Mouse (Mus musculus): Measurements from ENCODE around the gene Tbx19. TPM values are rescaled to one million over a fixed set of nuclear protein-coding genes. Genes with fewer than 3 reads are reported as not detected.

Gene Tbx19
- total and polyA plus RNA-seq, 2 experiments = not detected

DNA sequence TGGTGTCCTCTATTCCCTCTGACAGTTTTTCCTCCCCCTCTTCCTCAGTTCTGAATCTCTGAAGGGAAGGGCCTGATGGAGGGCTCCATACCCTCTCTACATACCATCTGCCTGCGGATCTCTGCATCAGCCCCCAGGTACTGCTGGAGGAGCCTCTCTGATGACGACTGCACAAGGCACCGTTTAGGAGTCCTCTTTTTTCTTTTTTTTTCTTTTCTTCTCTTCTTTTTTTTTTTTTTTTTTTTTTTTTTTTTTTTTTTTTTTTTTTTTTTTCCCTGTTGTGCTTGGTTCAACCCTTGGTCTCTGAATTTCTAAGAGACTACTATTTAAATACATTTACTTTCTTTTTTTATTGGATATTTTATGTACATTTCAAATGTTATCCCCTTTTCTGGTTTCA, 8.9 kb upstream of the Tbx19 start:
- Histone ChIP-seq H3K79me2 (ENCODE audit: control insufficient read depth, insufficient read depth, low read length) (no peaks in the 10 kb centered on the region), H3K4me3 (ENCODE audit: insufficient read depth, low read depth, low read length) (no peak overlapping the region), H3K36me3 (ENCODE audit: control insufficient read depth, insufficient read depth, low read length) (no peaks in the 10 kb centered on the region), H3K4me1 (ENCODE audit: control insufficient read depth, insufficient read depth, low read length) (no peaks in the 10 kb centered on the region), H3K27me3 (ENCODE audit: control insufficient read depth, insufficient read depth, low read length) (no peaks in the 10 kb centered on the region), H3K27ac (replicated peaks; ENCODE audit: insufficient read depth, low read depth, low read length) (no peak overlapping the region), H3K9ac (ENCODE audit: low read depth, low read length) (no peak overlapping the region)
- no peak for DNase-seq (ENCODE audit: extremely low read depth, low read depth, low spot score)
- TF ChIP-seq POLR2A (IDR thresholded peaks at IDR 0.05; ENCODE audit: extremely low read depth, insufficient read depth, low read length) (no peak), CTCF (IDR thresholded peaks at IDR 0.05; ENCODE audit: low read depth, low read length) (no peak)
- 82% methylated on average over 3 of the region's 3 CpGs for WGBS

DNA sequence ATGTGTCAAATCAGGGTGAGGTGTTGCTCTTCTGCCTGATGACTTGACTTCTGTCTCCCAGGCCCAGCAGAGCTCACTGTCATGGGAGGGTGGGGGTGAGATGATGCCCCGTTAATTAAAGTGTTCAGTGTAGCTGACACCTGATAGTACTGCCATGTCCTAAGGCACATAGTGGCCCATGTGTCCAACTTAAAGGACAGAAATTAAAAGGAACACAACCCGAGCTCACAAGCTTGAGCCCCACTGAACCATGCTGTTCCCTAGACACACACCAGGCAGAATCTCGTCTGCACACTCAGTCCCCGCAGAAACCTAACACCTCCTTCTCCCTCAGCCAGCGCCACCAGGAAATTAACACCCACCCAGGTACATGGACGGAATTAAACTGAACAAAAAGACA, 4.3 kb upstream of the Tbx19 start:
- TF ChIP-seq POLR2A (IDR thresholded peaks at IDR 0.05; ENCODE audit: extremely low read depth, insufficient read depth, low read length) = no peak
- TF ChIP-seq CTCF (IDR thresholded peaks at IDR 0.05; ENCODE audit: low read depth, low read length) = no peak
- WGBS = 89% methylated on average over 6 of the region's 6 CpGs
- no peaks in the 10 kb centered on the region for H3K36me3 ChIP-seq (ENCODE audit: control insufficient read depth, insufficient read depth, low read length)
- H3K27ac ChIP-seq (replicated peaks; ENCODE audit: insufficient read depth, low read depth, low read length) = no peak overlapping the region
- no peak overlapping the region for H3K4me3 ChIP-seq (ENCODE audit: insufficient read depth, low read depth, low read length)
- no peaks in the 10 kb centered on the region for H3K4me1 ChIP-seq (ENCODE audit: control insufficient read depth, insufficient read depth, low read length)
- H3K27me3 ChIP-seq (ENCODE audit: control insufficient read depth, insufficient read depth, low read length) = no peaks in the 10 kb centered on the region
- H3K79me2 ChIP-seq (ENCODE audit: control insufficient read depth, insufficient read depth, low read length) = no peaks in the 10 kb centered on the region
- no peak for DNase-seq (ENCODE audit: extremely low read depth, low read depth, low spot score)
- H3K9ac ChIP-seq (ENCODE audit: low read depth, low read length) = no peak overlapping the region

DNA sequence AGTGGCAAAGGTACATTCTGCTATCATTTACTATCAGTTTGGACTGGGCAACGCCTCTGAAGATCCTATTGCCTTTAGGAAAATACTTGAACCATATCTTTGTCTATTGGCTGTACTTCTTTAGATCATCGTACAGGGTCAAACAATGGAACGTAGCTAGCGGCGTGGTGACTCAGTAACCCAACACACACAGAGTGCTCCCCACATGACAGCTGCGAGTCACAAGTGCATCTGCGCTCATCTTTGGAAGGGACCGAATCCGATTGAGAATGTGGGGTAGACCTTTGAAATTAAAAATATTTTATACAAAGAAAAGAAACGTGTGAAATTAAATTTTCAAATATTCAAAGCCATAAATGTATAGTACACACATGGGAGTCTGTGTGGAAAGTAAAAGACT, 1.7 kb downstream of the Tbx19 start:
- 71% methylated on average over 10 of the region's 10 CpGs for WGBS
- Histone ChIP-seq H3K36me3 (ENCODE audit: control insufficient read depth, insufficient read depth, low read length) (no peaks in the 10 kb centered on the region), H3K4me1 (ENCODE audit: control insufficient read depth, insufficient read depth, low read length) (no peaks in the 10 kb centered on the region), H3K9ac (ENCODE audit: low read depth, low read length) (no peak overlapping the region), H3K79me2 (ENCODE audit: control insufficient read depth, insufficient read depth, low read length) (no peaks in the 10 kb centered on the region), H3K27me3 (ENCODE audit: control insufficient read depth, insufficient read depth, low read length) (0 out of 2 replicates have a peak, but pooled peaks cover 3% of the 10 kb centered on the region), H3K27ac (replicated peaks; ENCODE audit: insufficient read depth, low read depth, low read length) (no peak overlapping the region), H3K4me3 (ENCODE audit: insufficient read depth, low read depth, low read length) (no peak overlapping the region)
- DNase-seq (ENCODE audit: extremely low read depth, low read depth, low spot score) = no peak
- no peak for TF ChIP-seq POLR2A (IDR thresholded peaks at IDR 0.05; ENCODE audit: extremely low read depth, insufficient read depth, low read length)
- no peak for TF ChIP-seq CTCF (IDR thresholded peaks at IDR 0.05; ENCODE audit: low read depth, low read length)

DNA sequence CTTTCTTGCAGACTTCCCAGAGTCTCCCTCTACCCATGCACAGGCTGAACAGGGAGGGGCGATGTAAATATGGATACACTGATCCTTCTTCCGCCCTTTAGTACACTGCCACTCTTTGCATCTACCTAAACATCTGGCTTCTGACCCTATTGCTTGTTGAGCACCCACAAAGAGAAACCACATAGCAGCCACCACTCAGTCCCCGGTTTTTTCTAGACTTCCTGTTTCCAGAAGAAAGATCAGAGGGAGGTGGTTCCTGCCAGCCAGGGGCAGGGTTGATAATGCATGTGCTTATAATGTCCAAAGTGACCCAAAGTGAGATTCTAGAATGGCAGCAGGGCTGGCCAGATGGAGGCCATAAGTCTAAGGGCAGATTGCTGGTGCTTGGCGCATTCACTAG, 6.4 kb downstream of the Tbx19 start:
- H3K79me2 ChIP-seq (ENCODE audit: control insufficient read depth, insufficient read depth, low read length) = no peaks in the 10 kb centered on the region
- 77% methylated on average over 4 of the region's 4 CpGs for WGBS
- TF ChIP-seq CTCF (IDR thresholded peaks at IDR 0.05; ENCODE audit: low read depth, low read length) (no peak), POLR2A (IDR thresholded peaks at IDR 0.05; ENCODE audit: extremely low read depth, insufficient read depth, low read length) (no peak)
- H3K27me3 ChIP-seq (ENCODE audit: control insufficient read depth, insufficient read depth, low read length) = 0 out of 2 replicates have a peak, but pooled peaks cover 3% of the 10 kb centered on the region
- no peak overlapping the region for H3K4me3 ChIP-seq (ENCODE audit: insufficient read depth, low read depth, low read length)
- no peaks in the 10 kb centered on the region for H3K36me3 ChIP-seq (ENCODE audit: control insufficient read depth, insufficient read depth, low read length)
- H3K4me1 ChIP-seq (ENCODE audit: control insufficient read depth, insufficient read depth, low read length) = no peaks in the 10 kb centered on the region
- H3K9ac ChIP-seq (ENCODE audit: low read depth, low read length) = no peak overlapping the region
- no peak overlapping the region for H3K27ac ChIP-seq (replicated peaks; ENCODE audit: insufficient read depth, low read depth, low read length)
- DNase-seq (ENCODE audit: extremely low read depth, low read depth, low spot score) = no peak

DNA sequence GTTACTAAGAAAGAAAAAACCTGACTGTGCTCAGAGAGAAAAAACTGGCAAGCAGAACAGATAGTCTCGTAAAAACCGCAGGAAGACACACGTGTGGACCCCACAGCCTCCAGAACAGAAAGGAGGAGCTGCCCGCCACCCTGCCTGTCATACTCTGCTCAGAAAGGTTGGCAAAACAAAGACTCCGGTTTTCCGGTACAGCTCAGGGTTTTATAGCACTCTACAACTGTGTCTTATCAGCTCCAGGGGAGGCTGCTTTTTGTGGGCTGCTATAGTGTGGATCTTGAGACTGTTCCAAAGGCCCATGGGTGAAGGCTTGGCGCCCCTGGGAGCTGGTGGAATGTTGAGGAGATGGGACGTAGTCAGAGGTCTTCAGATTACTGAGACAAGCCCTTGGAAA, 9.4 kb downstream of the Tbx19 start:
- H3K79me2 ChIP-seq (ENCODE audit: control insufficient read depth, insufficient read depth, low read length) = no peaks in the 10 kb centered on the region

DNA sequence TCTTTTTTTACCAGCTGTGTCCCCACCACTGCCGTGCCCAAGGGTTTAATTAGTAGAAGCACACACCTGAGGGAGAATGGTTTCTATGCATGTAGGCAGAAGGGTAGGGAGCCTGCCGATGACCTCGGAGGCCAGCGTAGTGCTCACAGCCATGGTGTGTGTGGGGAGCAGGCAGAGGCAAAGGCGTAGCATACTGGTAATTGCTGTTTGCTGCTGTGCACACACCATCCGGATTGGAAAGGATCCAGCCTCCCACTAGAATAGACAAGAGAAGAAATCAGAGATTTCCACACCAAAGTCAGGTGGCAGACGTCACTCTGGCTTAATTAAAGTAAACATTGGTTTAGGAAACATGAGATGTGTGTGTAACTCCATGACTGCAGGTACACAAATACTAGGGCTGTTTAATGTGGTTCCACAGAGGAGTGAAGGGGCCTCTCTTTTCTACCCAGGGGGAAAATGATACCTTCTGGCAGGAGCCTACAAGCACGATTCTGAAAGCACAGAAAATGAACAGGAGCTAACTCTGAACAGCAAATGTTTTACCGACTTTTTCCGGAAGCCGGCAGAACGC, 18.1 kb downstream of the Tbx19 start:
- no peak for TF ChIP-seq POLR2A (IDR thresholded peaks at IDR 0.05; ENCODE audit: extremely low read depth, insufficient read depth, low read length)
- TF ChIP-seq CTCF (IDR thresholded peaks at IDR 0.05; ENCODE audit: low read depth, low read length) = no peak
- no peak overlapping the region for H3K4me3 ChIP-seq (ENCODE audit: insufficient read depth, low read depth, low read length)
- no peaks in the 10 kb centered on the region for H3K79me2 ChIP-seq (ENCODE audit: control insufficient read depth, insufficient read depth, low read length)
- H3K4me1 ChIP-seq (ENCODE audit: control insufficient read depth, insufficient read depth, low read length) = no peaks in the 10 kb centered on the region
- WGBS = 63% methylated on average over 12 of the region's 12 CpGs
- H3K36me3 ChIP-seq (ENCODE audit: control insufficient read depth, insufficient read depth, low read length) = no peaks in the 10 kb centered on the region
- H3K27ac ChIP-seq (replicated peaks; ENCODE audit: insufficient read depth, low read depth, low read length) = no peak overlapping the region
- no peak for DNase-seq (ENCODE audit: extremely low read depth, low read depth, low spot score)
- H3K9ac ChIP-seq (ENCODE audit: low read depth, low read length) = no peak overlapping the region
- no peaks in the 10 kb centered on the region for H3K27me3 ChIP-seq (ENCODE audit: control insufficient read depth, insufficient read depth, low read length)

More for the DNA sequence above, 9.4 kb downstream of the Tbx19 start:
- Histone ChIP-seq H3K27me3 (ENCODE audit: control insufficient read depth, insufficient read depth, low read length) (no peaks in the 10 kb centered on the region), H3K36me3 (ENCODE audit: control insufficient read depth, insufficient read depth, low read length) (no peaks in the 10 kb centered on the region), H3K9ac (ENCODE audit: low read depth, low read length) (no peak overlapping the region), H3K27ac (replicated peaks; ENCODE audit: insufficient read depth, low read depth, low read length) (no peak overlapping the region), H3K4me3 (ENCODE audit: insufficient read depth, low read depth, low read length) (no peak overlapping the region), H3K4me1 (ENCODE audit: control insufficient read depth, insufficient read depth, low read length) (no peaks in the 10 kb centered on the region)
- TF ChIP-seq POLR2A (IDR thresholded peaks at IDR 0.05; ENCODE audit: extremely low read depth, insufficient read depth, low read length) = no peak
- TF ChIP-seq CTCF (IDR thresholded peaks at IDR 0.05; ENCODE audit: low read depth, low read length) = no peak
- WGBS = 81% methylated on average over 8 of the region's 8 CpGs
- no peak for DNase-seq (ENCODE audit: extremely low read depth, low read depth, low spot score)
